Mouse (Mus musculus) subcutaneous adipose tissue, adult 2 months (tissue): ENCODE data around the gene Rpl32. TPM values are rescaled to one million over a fixed set of nuclear protein-coding genes. Genes with fewer than 3 reads are reported as not detected.

Experiments used
- polyA plus RNA-seq: library from polyadenylated mRNA; depleted of rRNA; stranded (reverse); fragments of >200 nt; gene quantifications from 2 replicates; pipeline ENCODE4 v1.2.3, GENCODE M21; 2012; ENCODE audit warnings: low replicate concordance; rRNA removed

Rpl32 gene
- polyA plus RNA-seq: 698 and 1,058 TPM in 2 replicates

GRCm38 (mm10) chr6:115808488-115809231 lies at the start of gene Rpl32:
Rpl32 (minus strand) TSS chr6:115808747.

GRCm38 (mm10) chr6:115853091-115853813 lies 44.7 kb upstream of the Rpl32 start, which contains the start of the genes Mbd4 and Ift122:
Mbd4 (minus strand) TSS chr6:115853371.
Ift122 (plus strand) TSS chr6:115853470.

GRCm38 (mm10) chr6:115838161-115838597 lies 29.6 kb upstream of the Rpl32 start, which contains the start of gene Efcab12:
Efcab12 (minus strand) TSS chr6:115838412.

GRCm38 (mm10) chr6:115774501-115774921 lies 34.0 kb downstream of the Rpl32 start, which contains the start of gene Cand2:
Cand2 (plus strand) TSS chr6:115774538.

GRCm38 (mm10) chr6:115761995-115762756 lies 46.4 kb downstream of the Rpl32 start, which contains the start of gene Tmem40:
Tmem40 (minus strand) TSS chr6:115762410.

Other genes with a start within 250 kb of the Rpl32 start
- 1.0 TPM in 1 of 2 replicates, not detected in the other for gene Mkrn2os, start 216.2 kb downstream of the Rpl32 start, polyA plus RNA-seq
- 82.4 and 102 TPM in 2 replicates for gene Mkrn2, start 206.8 kb downstream of the Rpl32 start, polyA plus RNA-seq
- 159 and 176 TPM in 2 replicates for gene Raf1, start 132.1 kb downstream of the Rpl32 start, polyA plus RNA-seq
- gene Tmem40, start 46.3 kb downstream of the Rpl32 start, polyA plus RNA-seq: 0.30 and 2.7 TPM in 2 replicates
- 2.2 and 13.8 TPM in 2 replicates for gene Cand2, start 34.2 kb downstream of the Rpl32 start, polyA plus RNA-seq
- 0.11 and 0.91 TPM in 2 replicates for gene Efcab12, start 29.7 kb upstream of the Rpl32 start, polyA plus RNA-seq
- gene Mbd4, start 44.6 kb upstream of the Rpl32 start, polyA plus RNA-seq: 1.7 and 4.7 TPM in 2 replicates
- 12.5 and 31.1 TPM in 2 replicates for gene Ift122, start 44.7 kb upstream of the Rpl32 start, polyA plus RNA-seq
- 0.39 and 2.9 TPM in 2 replicates for gene Rho, start 123.0 kb upstream of the Rpl32 start, polyA plus RNA-seq
- not detected in 2 replicates for gene H1foo, start 136.2 kb upstream of the Rpl32 start, polyA plus RNA-seq
- gene Plxnd1, start 186.3 kb upstream of the Rpl32 start, polyA plus RNA-seq: 139 and 158 TPM in 2 replicates